Mouse (Mus musculus) frontal cortex, postnatal 36 days (tissue): ENCODE results near the gene Astn2.
A peak's percentile ranks its signal among the peaks of the same experiment; 100 is the strongest.

Source experiments
- DNase-seq, 2 experiments: peaks; one replicate each; pipeline ENCODE4 v3.0.0; 2022; ENCODE audit warnings: low spot score in 2 of 2

Astn2 gene

GRCm38 (mm10) chr4:65586947-65587346 is 817.5 kb downstream of the Astn2 start:
- DNase-seq, result no peak

GRCm38 (mm10) chr4:65580254-65580653 is 824.2 kb downstream of the Astn2 start:
- DNase-seq, result no peak

- no peak for DNase-seq
These were observed 838.9 kb downstream of the Astn2 start for GRCm38 (mm10) chr4:65565493-65565892.

GRCm38 (mm10) chr4:65548561-65548960 is 855.9 kb downstream of the Astn2 start:
- DNase-seq, result no peak

GRCm38 (mm10) chr4:65545582-65545981 is 858.8 kb downstream of the Astn2 start:
- DNase-seq, result no peak

GRCm38 (mm10) chr4:65532071-65532736 is 872.2 kb downstream of the Astn2 start:
- no peak for DNase-seq

- no peak for DNase-seq
These were observed 872.8 kb downstream of the Astn2 start for GRCm38 (mm10) chr4:65531621-65532020.

GRCm38 (mm10) chr4:65530901-65531300 is 873.5 kb downstream of the Astn2 start:
- no peak for DNase-seq

GRCm38 (mm10) chr4:65508101-65508500 is 896.3 kb downstream of the Astn2 start:
- DNase-seq, result no peak

GRCm38 (mm10) chr4:65506870-65507269 is 897.5 kb downstream of the Astn2 start:
- DNase-seq, result no peak

GRCm38 (mm10) chr4:65496463-65496834 is 908.0 kb downstream of the Astn2 start:
- peak; percentile 66 to 80 for DNase-seq

- no peak for DNase-seq
These were observed 908.5 kb downstream of the Astn2 start for GRCm38 (mm10) chr4:65495705-65496462.

- DNase-seq, result no peak
These were observed 912.9 kb downstream of the Astn2 start for GRCm38 (mm10) chr4:65491541-65491940.

- no peak for DNase-seq
These were observed 914.7 kb downstream of the Astn2 start for GRCm38 (mm10) chr4:65489711-65490110.

- no peak for DNase-seq
These were observed 922.8 kb downstream of the Astn2 start for GRCm38 (mm10) chr4:65481632-65482031.

- DNase-seq, result peak; percentile 37 to 42
These were observed 927.3 kb downstream of the Astn2 start for GRCm38 (mm10) chr4:65477106-65477505.

- no peak for DNase-seq
These were observed 928.4 kb downstream of the Astn2 start for GRCm38 (mm10) chr4:65475925-65476560.

- no peak for DNase-seq
These were observed 931.3 kb downstream of the Astn2 start for GRCm38 (mm10) chr4:65473141-65473540.

- DNase-seq, result peak in 1 of 2 experiments; percentile 6
These were observed 955.2 kb downstream of the Astn2 start for GRCm38 (mm10) chr4:65449171-65449570.

- no peak for DNase-seq
These were observed 962.7 kb downstream of the Astn2 start for GRCm38 (mm10) chr4:65441746-65442145.

GRCm38 (mm10) chr4:65430804-65431203 is 973.6 kb downstream of the Astn2 start:
- DNase-seq, result no peak

- no peak for DNase-seq
These were observed 976.9 kb downstream of the Astn2 start for GRCm38 (mm10) chr4:65427480-65427879.

- DNase-seq, result no peak
These were observed 978.0 kb downstream of the Astn2 start for GRCm38 (mm10) chr4:65426437-65426836.
